Mouse (Mus musculus) erythroblast, embryonic 14.5 days (primary cell): ENCODE data around the gene Slain2. TPM values are rescaled to one million over a fixed set of nuclear protein-coding genes. Genes with fewer than 3 reads are reported as not detected.

Experiments
- H3K27me3 ChIP-seq: 2 replicates; pipeline ENCODE4 v1.6.1; 2012; ENCODE audit warnings: inconsistent platforms; ENCODE audit not compliant: control insufficient read depth
- H3K36me3 ChIP-seq: 2 replicates; pipeline ENCODE4 v1.6.1; 2012; ENCODE audit warnings: mild to moderate bottlenecking, inconsistent platforms; ENCODE audit not compliant: control insufficient read depth
- H3K4me1 ChIP-seq: 2 replicates; pipeline ENCODE4 v1.6.1; 2012; ENCODE audit warnings: inconsistent platforms; ENCODE audit not compliant: control insufficient read depth
- H3K4me3 ChIP-seq: replicated peaks from 2 replicates; pipeline ENCODE3; 2012; ENCODE audit warnings: moderate library complexity, mild to moderate bottlenecking, inconsistent platforms
- H3K9me3 ChIP-seq: 2 replicates; pipeline ENCODE4 v1.6.1; 2012; ENCODE audit warnings: low read length, inconsistent platforms, mixed read lengths; ENCODE audit not compliant: control insufficient read depth
- GATA1 ChIP-seq: IDR thresholded peaks from 2 replicates; pipeline ENCODE4 v1.6.1; 2012; ENCODE audit warnings: low read length, inconsistent platforms, mixed read lengths
- TAL1 ChIP-seq: IDR thresholded peaks from 3 replicates; pipeline ENCODE4 v1.6.1; 2012; ENCODE audit warnings: low read length, inconsistent platforms, mixed read lengths
- polyA plus RNA-seq: library from polyadenylated mRNA; stranded (reverse); fragments of >175 nt; gene quantifications from 2 replicates; pipeline ENCODE4 v1.2.3, GENCODE M21; 2012

Gene Slain2
- polyA plus RNA-seq, 1 experiment, result 0.08 TPM

DNA sequence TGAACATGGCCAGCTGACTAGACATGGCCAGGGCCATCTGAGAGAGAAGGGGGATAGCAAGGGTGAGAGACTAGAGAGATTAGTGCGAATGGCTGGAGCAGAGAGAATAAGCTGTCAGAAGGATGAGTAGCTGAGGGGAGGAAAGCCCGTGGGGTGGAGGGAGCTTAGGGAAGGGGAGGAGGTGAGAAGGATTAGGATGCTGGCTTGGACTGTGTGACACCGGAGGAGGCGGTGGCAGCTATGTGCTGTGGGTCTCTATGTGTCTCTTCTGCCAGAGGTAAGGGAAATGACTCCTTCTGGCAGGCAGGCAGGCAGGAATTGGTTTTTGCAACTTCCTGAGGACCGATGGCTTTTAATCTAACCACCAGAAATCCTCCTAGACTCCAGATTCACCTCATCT is 34.4 kb upstream of the Slain2 start:
- Histone ChIP-seq H3K4me1 (no peaks in the 10 kb centered on the region), H3K36me3 (no peaks in the 10 kb centered on the region), H3K27me3 (peaks cover 36% of the 10 kb centered on the region), H3K9me3 (no peaks in the 10 kb centered on the region), H3K4me3 (no peak overlapping the region)
- TF ChIP-seq TAL1 (no peak), GATA1 (no peak)

GRCm38 (mm10) chr5:72881748-72882411 is 32.2 kb upstream of the Slain2 start:
- H3K4me3 ChIP-seq, result no peak overlapping the region
- TF ChIP-seq GATA1 (no peak), TAL1 (no peak)
- no peaks in the 10 kb centered on the region for H3K9me3 ChIP-seq
- H3K4me1 ChIP-seq, result no peaks in the 10 kb centered on the region
- peaks cover 21% of the 10 kb centered on the region for H3K27me3 ChIP-seq
- no peaks in the 10 kb centered on the region for H3K36me3 ChIP-seq

DNA sequence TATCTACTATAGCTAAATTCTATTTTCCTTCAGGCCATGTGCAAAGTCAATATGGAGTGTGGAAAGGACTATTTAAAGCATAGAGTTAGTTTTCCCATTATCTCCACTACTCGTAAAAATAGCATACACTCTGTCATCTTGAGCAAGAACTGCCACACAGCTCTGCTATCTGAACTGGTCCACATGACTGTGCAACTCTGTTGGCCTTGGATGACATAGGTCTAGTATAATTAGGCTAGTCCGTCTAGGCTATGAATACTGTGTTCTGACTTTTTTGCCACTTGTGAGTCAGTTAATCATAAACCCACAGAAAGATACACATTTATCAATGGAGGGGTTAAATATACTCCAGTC is 31.7 kb upstream of the Slain2 start:
- Histone ChIP-seq H3K4me1 (no peaks in the 10 kb centered on the region), H3K27me3 (peaks cover 19% of the 10 kb centered on the region), H3K4me3 (no peak overlapping the region), H3K9me3 (no peaks in the 10 kb centered on the region), H3K36me3 (no peaks in the 10 kb centered on the region)
- no peak for TF ChIP-seq GATA1
- no peak for TF ChIP-seq TAL1

- peaks cover 14% of the 10 kb centered on the region for H3K27me3 ChIP-seq
- no peak for TF ChIP-seq GATA1
- TF ChIP-seq TAL1, result no peak
- H3K36me3 ChIP-seq, result no peaks in the 10 kb centered on the region
- H3K4me3 ChIP-seq, result no peak overlapping the region
- H3K4me1 ChIP-seq, result no peaks in the 10 kb centered on the region
- no peaks in the 10 kb centered on the region for H3K9me3 ChIP-seq
These were observed 30.4 kb upstream of the Slain2 start for GRCm38 (mm10) chr5:72883706-72884105.

GRCm38 (mm10) chr5:72886458-72887222 is 27.5 kb upstream of the Slain2 start:
- Histone ChIP-seq H3K4me3 (no peak overlapping the region), H3K36me3 (no peaks in the 10 kb centered on the region), H3K4me1 (no peaks in the 10 kb centered on the region), H3K9me3 (no peaks in the 10 kb centered on the region), H3K27me3 (no peaks in the 10 kb centered on the region)
- no peak for TF ChIP-seq TAL1
- TF ChIP-seq GATA1, result no peak

DNA sequence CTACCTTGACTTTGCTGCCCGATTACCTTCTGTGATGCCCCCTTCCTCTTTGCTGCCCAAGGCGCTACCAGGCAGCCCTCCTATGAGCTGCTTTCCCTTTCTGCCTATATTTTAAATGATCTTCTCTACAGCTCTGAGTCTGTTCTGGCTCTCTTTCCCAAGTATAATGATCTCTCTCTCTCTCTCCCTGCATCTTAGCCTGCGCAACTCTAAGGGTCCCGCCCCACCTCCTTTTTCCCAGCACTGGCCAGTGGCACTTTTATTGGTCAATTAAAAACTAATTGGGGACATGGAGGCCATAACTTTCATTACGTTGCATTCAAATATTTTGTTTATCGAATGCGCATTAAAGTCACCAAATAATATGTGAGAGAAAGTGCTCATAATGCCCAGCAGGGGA is 25.8 kb upstream of the Slain2 start:
- Histone ChIP-seq H3K4me3 (no peak overlapping the region), H3K36me3 (no peaks in the 10 kb centered on the region), H3K9me3 (no peaks in the 10 kb centered on the region), H3K4me1 (no peaks in the 10 kb centered on the region), H3K27me3 (no peaks in the 10 kb centered on the region)
- no peak for TF ChIP-seq TAL1
- TF ChIP-seq GATA1, result no peak

DNA sequence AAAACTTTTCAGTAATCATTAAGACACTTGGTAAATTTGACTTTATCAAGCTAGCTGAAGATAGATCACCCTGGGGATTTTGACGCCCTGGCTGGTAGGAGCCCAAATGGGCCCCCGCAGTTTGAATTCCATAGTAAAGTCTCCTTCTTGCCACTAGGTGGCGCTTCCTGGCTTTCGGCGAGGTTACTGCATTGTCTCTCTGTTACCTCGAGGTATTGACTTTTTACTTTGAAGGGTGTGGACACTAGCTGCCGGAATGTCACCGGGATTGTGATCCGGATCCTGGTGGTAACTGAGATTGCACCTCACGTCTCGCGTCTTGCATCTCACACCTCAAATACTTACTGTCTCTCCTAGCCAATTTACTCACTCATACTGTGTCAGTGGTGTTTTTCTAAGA is 22.6 kb upstream of the Slain2 start:
- H3K9me3 ChIP-seq, result no peaks in the 10 kb centered on the region
- H3K27me3 ChIP-seq, result no peaks in the 10 kb centered on the region
- no peaks in the 10 kb centered on the region for H3K36me3 ChIP-seq
- no peaks in the 10 kb centered on the region for H3K4me1 ChIP-seq
- TF ChIP-seq GATA1, result no peak
- H3K4me3 ChIP-seq, result no peak overlapping the region

DNA sequence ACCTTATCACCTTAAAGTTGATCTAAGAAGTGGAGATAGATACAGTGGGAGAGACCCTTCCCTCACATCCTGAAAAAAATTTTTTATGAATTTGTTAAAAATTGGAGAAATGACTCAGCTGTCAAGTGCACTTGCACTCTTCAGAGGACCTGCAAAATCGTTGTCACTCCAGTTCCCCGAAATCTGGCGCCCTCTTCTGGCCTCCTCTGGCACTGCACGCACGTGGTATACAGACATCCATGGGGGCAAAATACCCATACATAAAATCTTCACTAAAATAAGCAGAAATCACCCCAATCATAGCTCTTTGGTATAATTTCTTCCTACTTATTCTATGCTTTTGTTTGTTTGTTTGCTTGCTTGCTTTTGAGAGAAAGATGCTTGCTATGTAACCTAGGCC is 20.1 kb upstream of the Slain2 start:
- Histone ChIP-seq H3K36me3 (no peaks in the 10 kb centered on the region), H3K9me3 (no peaks in the 10 kb centered on the region), H3K27me3 (no peaks in the 10 kb centered on the region), H3K4me3 (no peak overlapping the region), H3K4me1 (peaks cover 2% of the 10 kb centered on the region)
- no peak for TF ChIP-seq GATA1
- no peak for TF ChIP-seq TAL1

- TF ChIP-seq TAL1, result no peak
These were observed 18.8 kb upstream of the Slain2 start for GRCm38 (mm10) chr5:72895261-72895660.

More at GRCm38 (mm10) chr5:72895261-72895660, 18.8 kb upstream of the Slain2 start:
- H3K27me3 ChIP-seq, result no peaks in the 10 kb centered on the region
- H3K4me1 ChIP-seq, result peaks cover 5% of the 10 kb centered on the region
- H3K36me3 ChIP-seq, result no peaks in the 10 kb centered on the region
- no peak overlapping the region for H3K4me3 ChIP-seq
- no peaks in the 10 kb centered on the region for H3K9me3 ChIP-seq
